Mouse (Mus musculus) ES-Bruce4 (cell line): ENCODE data around the gene Rsg1.

Experiments
- CTCF ChIP-seq: IDR thresholded peaks from one replicate; pipeline ENCODE4 v1.8.1; 2011; ENCODE audit warnings: low read depth, low read length
- EP300 ChIP-seq: IDR thresholded peaks from 2 replicates; pipeline ENCODE4 v1.6.1; 2011; ENCODE audit warnings: low read depth, low read length; ENCODE audit not compliant: insufficient read depth
- POLR2A ChIP-seq: IDR thresholded peaks from one replicate; pipeline ENCODE4 v1.8.1; 2011; ENCODE audit warnings: low read length; ENCODE audit not compliant: insufficient read depth

GRCm38 (mm10) chr4:141180831-141181230 is 32.9 kb upstream of the Rsg1 start:
- TF ChIP-seq CTCF (no peak), EP300 (no peak), POLR2A (no peak)
